Mouse (Mus musculus) urinary bladder, postnatal 36 days (tissue): ENCODE data around the gene Tcf12.

Experiments
- DNase-seq, 2 experiments: peaks; one replicate each; pipeline ENCODE4 v3.0.0; 2022; ENCODE audit warnings: low spot score in 2 of 2, mixed read lengths in 1 of 2

Tcf12 gene

DNA sequence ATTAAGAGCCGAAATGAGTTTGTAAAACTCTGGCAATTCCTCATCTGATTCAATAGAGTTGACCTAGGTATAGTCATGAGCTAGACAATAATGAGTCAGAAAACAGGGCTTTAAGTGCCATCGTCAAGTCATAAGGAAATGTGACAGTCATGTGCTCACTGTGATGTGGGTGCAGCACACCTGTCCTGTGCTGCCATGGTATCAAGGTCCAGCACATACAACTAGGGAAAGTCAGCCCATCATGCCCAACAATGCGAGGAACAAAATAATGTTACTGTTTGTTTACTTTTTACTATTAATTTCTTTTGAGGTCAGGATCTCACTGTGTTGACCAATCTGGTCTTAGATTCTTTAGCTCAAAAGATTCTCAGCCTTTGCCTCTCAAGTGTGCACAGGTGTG, 130.6 kb downstream of the Tcf12 start:
- DNase-seq = no peak

DNA sequence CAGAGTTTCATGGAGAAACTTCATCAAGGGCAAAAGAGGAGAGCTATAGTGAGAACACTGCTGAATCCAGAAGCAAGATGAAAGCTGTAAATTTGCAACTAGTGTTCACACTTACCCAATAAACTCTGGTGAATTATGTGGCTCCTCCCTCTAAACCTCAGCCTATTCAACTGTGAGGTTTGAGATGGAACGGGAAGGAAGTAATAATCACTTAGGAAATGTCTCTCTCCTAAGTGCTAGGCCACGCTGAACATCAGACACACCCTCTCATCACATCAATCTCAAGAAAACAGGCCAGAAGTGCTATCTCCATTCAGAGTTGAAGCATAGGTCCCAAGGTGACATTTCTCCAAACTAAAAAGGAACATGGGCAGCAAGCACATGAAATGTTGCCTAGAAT, 131.1 kb downstream of the Tcf12 start:
- DNase-seq = no peak

DNA sequence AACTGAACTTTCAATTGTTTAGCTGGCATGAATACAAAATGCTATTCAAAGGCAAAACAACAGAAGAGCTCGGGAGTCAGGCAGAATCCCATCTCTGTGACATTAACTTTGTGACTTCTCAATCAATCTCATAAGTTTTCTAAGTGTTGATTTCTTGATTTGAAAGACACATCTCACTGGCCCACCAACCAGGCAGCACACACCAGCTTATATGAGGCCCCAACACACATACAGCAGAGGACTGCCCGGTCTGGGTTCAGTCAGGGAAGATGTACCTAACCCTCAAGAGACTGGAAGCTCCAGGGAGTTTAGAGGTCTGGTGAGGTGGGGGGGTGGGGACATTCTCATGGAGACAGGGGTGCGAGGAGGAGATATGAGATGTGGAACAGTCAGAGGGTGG, 132.8 kb downstream of the Tcf12 start:
- no peak for DNase-seq

DNA sequence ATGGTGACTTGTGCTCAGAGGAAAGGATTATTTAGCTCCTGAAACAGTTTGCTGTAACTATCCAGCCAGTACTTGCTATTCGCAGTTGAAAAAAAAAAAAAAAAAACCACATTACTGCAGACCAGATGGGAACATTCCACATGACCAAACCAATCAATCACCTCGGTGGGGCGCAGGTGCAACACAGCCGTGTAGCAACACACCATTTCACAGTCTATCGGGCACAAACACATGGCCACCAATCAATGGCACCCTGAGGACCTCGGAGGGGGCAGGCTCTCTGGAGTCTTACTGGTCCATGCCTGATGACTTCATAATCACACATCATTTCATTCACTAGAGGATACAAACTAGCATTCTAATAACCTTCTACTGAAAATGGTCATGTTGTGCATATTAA, 135.6 kb downstream of the Tcf12 start:
- DNase-seq = no peak

DNA sequence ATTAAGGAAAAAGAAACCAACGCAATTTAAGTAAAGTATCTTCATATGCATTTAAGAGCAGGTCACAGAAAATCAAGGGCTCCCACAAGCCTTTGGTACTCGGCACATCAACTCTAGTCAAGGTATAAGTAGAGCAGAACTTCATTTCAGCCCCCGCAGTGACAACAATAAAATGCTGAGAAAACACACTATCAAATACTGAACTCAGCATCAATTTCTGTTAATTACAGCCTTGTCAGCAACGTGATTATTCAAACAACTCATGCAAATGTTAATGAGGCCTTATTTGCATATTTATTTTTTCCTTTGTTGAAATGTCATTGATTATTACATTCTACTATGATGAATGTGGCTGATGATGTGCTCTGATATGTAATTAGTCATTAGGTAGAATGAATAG, 136.5 kb downstream of the Tcf12 start:
- no peak for DNase-seq

DNA sequence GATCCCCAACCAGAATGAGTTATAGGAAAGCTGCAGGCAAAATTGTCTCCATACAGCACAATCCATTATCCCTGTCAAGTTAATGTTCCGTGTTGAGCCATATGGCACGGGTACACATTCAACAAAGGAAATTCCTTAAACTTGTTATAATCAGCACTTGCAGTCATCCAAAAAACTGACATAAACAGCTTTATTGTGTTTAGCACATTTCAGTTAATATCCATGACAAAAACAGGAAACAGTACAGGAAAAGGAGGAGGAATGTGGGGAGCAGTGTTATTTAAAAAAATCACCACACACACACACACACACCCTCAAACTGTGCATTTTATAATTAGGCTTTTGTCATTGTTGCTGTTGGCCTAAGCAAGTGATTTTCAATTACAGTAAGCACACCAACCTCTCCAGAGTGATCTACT, 137.1 kb downstream of the Tcf12 start:
- DNase-seq = no peak

DNA sequence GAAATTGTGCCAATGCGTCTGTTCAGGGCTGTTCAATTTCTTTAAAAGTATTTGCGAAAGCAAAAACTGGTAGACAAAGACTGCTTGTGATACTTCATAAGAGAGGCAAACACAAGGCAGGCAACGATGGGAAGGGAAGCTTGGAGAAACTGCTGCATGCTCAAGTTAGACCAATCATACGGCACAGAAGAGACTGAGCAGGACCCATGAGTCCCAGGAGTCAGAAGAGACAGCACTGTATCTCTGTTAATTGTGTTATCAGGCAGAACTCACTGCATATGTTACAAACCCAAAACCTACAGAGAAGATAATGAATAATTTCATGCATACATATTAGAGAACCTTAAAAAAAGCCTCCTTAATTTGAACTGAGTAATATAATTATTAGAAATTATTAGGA, 147.6 kb downstream of the Tcf12 start:
- DNase-seq = no peak

DNA sequence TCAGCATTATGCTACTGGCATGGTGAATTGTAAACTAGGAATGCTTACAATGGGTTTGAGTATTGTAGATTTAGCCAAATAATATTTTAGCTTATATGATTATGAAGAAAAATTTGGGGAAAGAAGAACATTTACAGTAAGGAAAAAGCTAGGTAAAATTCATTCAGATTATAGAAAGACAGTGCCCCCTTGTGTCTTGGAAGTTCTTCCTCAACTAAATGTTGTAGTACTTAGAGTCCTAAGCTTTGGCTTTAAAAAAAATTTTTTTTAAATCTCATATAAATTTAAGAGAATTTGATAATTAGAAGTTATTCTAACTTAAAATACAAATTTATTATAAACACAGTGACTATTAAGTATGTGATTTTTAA, 151.7 kb downstream of the Tcf12 start:
- DNase-seq = no peak

DNA sequence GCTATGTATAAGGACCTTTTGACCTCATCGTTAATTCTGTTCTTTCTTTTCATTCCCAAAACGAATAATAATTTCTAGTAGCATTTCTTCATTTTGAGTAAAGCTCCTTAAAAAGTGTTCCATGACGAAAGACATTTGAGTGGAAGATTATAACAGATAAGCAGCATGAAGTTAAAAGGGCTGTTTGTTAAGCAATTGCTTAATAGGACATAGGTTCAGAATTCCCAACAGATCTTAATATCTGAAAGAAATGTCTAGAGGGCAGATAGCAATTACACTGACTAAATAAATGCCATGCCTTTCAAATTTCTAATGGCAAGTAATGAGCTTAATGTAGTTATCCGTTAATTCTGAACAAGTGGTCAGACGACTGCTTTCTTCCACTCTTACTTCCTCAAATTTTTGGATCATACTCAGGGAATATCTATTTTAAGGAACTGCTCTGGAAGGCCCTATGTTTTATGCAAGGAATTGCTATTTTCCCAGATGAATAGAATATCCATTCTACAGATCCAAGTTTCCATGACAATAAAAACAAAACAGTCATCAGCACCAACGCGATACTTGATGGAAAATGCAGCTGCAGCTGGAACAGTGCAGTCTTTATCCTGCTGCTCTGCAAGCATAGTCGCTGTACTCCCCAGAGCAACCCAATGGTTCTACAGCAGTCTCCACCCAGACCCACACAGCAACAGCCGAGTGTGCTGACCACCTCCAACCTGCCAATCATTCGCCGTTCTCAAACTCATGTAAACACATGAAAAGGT, 152.2 kb downstream of the Tcf12 start:
- DNase-seq = peak in 1 of 2 experiments; percentile 13

DNA sequence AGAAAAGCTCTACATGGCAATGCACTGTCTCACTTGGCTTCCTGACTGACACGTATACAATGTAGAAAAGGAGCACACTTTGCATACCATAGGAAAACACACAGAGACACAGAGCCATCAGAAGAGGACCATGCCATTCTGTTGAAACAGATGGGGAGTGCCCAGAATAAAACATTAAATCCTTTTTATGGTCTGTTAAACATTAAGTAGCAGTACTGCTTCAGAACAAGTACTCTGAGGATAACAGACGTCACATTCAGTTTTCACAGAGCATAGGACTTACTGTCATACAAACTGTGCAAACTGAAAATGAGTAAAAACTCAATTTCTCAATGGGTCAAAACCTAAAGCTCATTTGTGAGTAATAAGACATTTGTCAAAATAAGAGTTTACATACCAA, 158.5 kb downstream of the Tcf12 start:
- DNase-seq = no peak

DNA sequence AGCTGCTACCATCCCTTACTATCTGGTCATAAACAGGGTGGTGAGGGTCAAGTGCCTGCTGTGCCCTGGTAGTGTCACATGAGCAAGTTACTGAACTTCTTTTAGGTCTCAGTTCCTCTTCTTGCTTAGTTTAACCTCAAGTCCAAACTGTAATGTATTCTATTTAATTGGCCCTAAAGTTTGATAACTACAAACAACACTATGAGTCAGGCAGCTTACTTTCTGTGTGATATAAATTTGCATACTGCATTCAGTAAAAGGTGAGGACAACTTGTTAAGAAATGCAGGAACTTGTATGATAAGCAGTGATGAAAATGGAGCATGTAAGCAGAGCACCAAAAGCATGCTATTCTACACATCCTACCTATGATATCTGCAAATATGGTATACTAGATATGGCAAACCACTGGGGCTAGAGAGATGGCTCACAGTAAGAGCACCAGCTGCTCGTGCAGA, 159.0 kb downstream of the Tcf12 start:
- no peak for DNase-seq

DNA sequence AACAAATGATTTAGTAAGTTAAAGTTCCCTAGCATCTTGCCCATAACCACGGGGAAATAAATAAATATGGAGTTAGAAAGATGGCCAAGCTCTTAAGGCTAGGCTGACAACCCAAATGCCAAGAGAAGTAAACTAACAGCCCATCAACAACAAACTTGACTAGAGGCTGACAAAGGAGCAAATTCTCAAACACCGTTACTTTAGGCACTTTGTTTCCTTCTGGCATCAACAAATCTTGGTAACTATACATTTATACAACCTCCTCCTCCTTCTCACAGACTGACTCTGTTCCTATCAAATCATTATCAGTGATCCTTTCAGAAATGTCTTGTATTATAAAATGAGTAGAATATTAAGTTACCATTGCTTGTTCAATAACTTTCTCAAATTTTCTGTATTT, 159.7 kb downstream of the Tcf12 start:
- DNase-seq = no peak

DNA sequence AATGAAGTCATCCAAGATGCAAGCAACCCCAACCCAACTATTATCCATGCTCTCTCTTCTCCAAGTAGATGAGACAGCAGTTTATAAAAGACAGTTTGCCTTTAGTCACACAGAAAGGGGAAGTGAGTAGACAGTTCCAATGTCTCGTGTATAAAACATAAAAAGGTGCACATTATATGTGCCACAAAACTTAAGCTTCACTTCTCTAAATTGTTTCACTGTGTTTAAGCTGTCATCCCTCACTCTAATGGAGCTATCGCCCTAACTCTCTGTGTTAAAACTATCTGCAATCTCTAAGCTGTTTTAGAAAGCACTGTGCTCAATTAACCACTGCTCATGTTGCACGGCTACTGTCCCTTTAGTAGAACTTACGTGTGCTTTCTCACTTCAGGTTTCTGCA, 160.3 kb downstream of the Tcf12 start:
- DNase-seq = no peak

DNA sequence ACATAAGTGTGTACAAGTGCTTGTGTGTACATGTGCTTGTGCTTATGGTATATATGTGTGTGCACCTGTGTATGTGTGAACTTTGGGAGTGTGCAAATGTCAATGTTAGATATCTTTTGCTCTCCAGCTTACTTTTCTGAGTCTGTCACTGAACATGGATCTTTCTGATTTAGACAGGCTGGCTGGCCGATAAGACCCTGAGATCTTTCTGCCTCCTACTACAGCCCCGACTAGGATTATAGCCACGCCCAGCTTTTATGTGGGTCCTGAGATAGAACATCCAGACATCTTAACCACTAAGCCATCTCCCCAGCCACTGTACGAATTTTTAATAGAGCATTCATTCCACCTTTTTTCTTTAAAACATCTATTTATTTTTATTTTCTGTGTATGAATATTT, 166.9 kb downstream of the Tcf12 start:
- no peak for DNase-seq

DNA sequence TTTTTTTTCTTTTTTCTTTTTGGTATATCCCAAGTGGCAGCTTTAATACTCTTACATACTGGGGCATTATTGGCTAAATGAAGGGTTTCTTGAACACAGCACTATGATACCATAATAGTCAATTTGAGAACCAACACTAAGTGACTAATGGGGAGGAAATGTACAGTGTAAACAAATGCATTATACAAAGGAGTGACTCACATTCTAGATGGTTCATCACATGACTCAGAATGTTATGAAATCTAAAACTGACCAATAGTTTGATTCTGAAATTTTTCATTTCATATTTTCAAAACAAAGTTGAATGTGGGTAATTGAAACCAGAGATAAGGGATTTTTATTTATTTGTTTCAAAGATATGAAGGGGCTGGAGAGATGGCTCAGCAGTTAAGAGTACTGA, 169.2 kb downstream of the Tcf12 start:
- no peak for DNase-seq

DNA sequence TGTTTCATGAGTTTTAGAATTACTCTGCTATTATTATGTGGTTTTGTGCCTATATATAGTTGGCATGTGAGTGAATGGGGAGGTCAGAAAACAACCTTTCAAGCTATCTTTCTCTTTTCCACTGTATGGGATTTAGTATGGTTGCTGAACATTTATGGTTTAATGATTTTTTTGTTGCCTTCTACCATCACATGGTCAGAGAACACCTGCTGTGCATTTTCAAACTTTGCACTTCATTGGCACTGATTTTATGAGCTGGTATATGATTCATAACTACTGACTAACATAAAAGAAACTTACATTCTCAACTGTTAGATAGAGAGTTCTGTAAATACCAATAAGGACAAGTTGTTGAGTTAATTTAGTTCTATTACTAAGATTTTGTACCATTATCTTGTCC, 171.7 kb downstream of the Tcf12 start:
- no peak for DNase-seq

DNA sequence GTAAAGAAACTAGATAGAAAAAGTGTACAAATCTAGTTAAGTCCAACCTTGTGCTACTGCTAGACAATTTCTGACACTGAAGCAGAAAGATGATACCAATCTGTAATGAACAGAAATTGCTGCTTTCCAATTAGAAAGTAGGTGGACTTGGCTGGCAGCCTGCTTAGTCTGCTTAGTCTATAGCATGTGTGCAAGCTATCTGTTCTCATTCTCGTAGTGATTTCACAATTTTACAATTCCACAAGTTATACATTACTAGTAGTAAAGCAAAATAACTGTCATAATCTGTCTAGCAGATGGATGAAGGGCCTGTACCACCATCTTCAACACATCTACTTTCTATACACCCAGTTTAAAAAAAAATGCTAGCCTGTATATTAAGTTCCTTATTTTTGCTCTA, 175.5 kb downstream of the Tcf12 start:
- no peak for DNase-seq

DNA sequence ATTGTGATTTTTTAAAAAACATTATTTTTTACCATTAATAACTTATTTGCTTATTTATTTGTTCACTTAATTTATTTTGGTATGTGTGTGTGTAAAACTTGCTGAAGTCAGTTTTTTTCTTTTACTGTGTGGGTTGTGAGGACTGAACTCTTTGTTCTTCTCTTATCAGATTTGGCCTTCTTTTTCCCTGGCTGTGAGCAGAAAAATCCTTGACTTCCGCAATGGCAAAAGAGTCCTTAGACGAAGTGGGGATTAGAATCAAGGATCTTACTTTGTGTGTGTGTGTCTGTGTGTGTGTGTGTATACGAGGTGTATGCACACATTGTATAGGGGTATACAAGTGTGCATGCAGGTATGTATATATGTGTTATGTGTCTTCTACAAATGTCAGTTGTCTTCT, 176.8 kb downstream of the Tcf12 start:
- no peak for DNase-seq

DNA sequence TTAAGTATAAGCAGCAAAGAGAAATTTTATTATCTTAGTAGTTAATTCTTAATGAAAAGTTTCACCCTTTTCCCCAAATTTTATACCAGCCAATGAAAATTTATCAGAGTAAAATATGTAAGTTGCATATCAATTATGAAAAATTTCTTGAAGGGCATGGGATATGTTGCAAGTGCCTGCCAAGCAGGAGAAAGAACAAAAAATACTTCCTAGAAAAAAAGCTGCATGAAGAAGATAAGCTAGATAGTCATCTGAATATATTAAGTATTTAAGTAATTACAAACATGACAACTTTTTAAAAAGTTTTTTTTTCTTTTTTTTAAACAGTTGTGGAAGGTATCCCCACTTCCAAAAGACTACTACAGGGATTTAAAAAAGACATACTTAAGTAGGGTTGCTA, 179.7 kb downstream of the Tcf12 start:
- no peak for DNase-seq

DNA sequence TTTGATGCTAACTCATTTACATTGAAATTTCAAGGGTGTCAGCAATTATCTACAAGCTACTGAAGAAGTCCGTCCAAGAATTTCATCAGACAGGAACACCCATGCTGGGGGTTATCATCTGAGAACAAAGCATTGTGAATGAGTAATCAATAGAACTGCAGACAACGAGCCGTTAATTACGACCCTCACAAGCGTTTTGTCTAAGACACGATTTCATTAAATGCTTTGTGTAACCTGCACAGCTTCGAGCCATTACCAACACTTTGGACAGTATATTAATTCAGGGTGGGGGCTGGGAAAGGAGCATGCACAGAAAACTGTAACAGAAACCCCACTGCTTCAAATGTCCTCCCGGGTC, 180.3 kb downstream of the Tcf12 start:
- no peak for DNase-seq

DNA sequence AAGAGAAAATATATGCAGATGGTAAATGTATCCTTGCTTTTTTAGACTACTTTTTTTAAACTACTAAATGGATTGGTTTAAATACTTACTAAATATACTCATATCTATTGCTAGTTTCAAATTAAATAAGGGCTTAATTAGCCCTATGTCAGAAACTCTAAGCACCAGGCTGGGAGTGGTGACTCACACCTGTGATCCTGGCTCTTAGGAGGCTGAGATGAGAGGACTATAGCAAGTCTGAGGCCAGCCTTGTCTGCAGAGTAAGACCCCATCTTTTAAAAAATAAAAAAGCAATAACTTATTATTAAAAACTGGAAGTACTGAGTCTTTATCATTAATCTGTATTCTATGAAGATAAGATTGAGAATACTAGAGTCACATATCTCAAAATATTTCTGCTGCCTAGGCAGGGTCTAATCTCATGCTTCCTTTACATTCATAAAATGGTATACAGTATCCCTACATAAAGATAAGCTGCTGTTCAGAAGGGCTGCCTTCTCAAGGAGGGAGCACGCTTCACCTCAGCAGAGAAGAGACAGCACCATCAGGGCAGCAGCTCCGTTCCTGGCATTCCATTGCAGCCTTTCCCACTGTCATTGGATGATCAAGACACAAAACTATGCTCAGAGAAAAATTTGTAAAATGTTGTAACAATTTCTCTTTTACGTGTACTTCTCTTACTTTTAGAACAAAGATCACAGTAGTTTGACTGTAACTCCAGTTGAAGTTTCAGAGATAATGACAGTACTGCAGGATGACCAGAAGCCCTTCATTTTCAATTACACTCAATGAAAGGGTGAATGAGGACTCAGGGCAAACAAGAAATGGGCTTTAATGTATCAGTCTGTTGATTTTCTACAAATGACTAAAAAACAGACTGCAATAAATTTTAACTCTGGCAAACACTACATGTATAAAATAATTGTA, 181.0 kb downstream of the Tcf12 start:
- no peak for DNase-seq

DNA sequence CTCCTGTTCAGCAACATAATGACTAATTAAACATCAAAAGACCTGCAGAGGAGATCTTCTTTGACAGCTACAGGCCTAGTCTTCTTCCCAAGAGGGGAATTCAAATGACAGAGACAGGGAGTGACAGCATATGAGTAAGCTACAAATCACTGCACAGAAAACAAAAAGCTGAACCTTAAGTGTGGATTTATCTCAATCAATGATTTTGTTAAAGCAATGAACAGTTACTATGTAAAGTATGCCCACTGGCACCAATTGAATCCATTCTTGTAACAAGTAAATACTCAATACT, 195.1 kb downstream of the Tcf12 start:
- DNase-seq = no peak

DNA sequence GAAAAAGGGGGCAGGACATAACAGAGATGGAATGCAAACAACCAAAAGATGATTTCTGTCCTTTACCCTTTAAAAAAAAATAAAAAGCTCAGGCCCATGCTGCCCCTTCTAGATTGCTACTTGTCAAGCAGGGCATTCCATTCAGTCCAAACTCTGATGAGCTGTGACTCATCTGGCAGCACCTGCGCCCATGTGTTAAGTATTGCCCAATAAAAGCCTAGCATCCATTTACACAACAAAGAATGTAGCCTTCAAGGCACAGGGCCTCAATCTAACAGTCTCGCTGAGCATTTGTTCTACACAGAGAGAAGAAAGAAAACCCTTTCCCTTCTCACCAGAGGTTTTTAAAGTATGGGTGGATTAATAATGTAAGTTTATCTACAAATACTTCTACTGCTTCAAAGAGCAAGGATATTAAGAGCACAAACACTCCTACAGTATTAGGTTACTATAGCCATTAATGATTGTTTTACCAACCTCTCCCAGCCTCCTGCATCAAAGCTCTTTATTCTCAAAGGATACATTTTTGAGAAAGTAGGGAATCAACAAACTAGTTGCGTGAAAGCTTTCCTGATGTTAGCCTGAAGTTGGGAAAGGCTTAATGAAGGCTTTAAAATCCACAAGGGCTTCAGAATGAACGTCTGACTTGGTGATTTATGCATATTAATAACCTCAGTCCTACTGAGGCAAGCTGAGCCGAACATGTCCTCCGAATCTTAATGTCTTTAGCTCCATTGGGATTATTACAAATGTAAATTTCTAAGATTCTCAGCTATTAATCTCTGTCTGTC, 195.6 kb downstream of the Tcf12 start:
- DNase-seq = peak in 1 of 2 experiments; percentile 12
